Mouse (Mus musculus): ENCODE measurements around the gene Sct.

DNA sequence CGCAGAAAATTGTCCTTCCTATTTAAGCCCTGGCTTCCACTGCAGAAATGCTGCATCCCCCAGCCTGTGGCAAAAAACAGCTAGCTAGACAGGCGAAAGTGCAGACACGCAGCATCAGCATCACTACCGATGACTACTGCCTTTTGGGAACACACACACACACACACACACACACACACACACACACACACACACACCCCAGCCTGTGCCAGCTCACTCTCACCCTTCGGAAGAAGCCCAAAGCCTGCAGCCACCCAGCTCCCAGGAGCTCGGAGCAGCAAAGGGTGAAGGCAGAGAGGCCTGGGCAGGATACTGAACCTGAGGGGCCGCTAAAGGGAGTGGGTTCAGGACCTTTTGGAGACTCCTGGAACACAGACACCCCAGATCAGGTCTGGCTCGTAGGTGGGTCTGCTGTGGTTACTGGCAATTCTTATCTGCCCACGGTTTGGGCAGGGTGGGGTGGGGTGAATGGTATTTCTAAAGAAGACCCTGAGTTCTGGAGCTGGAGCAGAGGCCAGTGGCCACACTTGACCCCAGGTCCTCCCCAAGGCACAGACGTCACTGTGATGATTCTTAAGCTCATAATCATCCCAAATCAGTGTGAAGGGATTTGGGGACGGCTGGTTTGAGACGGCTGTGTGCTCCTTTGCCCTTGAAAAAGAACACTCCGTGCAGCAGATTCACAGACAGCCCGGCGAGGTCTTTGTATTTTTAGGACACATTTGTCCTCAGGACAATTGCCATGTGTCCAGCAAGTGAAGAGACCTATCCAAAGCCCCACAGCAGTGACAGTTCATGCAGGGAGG, 13.9 kb upstream of the Sct start:
- TF ChIP-seq CTCF (IDR thresholded peaks at IDR 0.05; ENCODE audit: control insufficient read depth, insufficient read depth, insufficient replicate concordance, low read depth, low read length), result no peak
- TF ChIP-seq POLR2A (IDR thresholded peaks at IDR 0.05; ENCODE audit: control insufficient read depth, low read depth, low read length), result no peak
